Mouse (Mus musculus) hindbrain, postnatal 0 days (tissue): ENCODE data around the gene Gm20388. TPM values are rescaled to one million over a fixed set of nuclear protein-coding genes. Genes with fewer than 3 reads are reported as not detected.

Experiments used
- ATAC-seq: fragments of 200-750 bp; cut with Nextera tagmentation; 2 replicates; pipeline ENCODE4 v1.8.0; 2017; ENCODE audit warnings: mild to moderate bottlenecking, moderate TSS enrichment, moderate library complexity
- DNase-seq: peaks from one replicate; pipeline ENCODE4 v3.0.0-alpha.2; 2015; ENCODE audit warnings: low spot score
- H3K27ac ChIP-seq: fragments of 300-500 bp; sonication (generic); 2 replicates; pipeline ENCODE4 v1.5.1; 2014; ENCODE audit warnings: mild to moderate bottlenecking
- H3K27me3 ChIP-seq: fragments of 300-500 bp; sonication (generic); 2 replicates; pipeline ENCODE4 v1.6.1; 2014; ENCODE audit warnings: low read length, mixed read lengths; ENCODE audit not compliant: insufficient read depth
- H3K36me3 ChIP-seq: fragments of 300-500 bp; sonication (generic); 2 replicates; pipeline ENCODE4 v1.6.1; 2014; ENCODE audit warnings: low read length, mixed read lengths; ENCODE audit not compliant: insufficient read depth
- H3K4me1 ChIP-seq: fragments of 300-500 bp; sonication (generic); 2 replicates; pipeline ENCODE4 v1.6.1; 2014; ENCODE audit warnings: antibody characterized with exemption, low read length, mixed read lengths; ENCODE audit not compliant: insufficient read depth
- H3K4me2 ChIP-seq: fragments of 300-500 bp; sonication (generic); 2 replicates; pipeline ENCODE4 v1.6.1; 2014; ENCODE audit warnings: low read depth, mild to moderate bottlenecking, low read length, moderate library complexity, mixed read lengths
- H3K4me3 ChIP-seq: fragments of 300-500 bp; sonication (generic); 2 replicates; pipeline ENCODE4 v1.5.1; 2014; ENCODE audit warnings: low read length
- H3K9ac ChIP-seq: fragments of 300-500 bp; sonication (generic); replicated peaks from 2 replicates; pipeline ENCODE4 v1.6.1; 2014; ENCODE audit warnings: mild to moderate bottlenecking, low read length, moderate library complexity, mixed read lengths
- H3K9me3 ChIP-seq: fragments of 300-500 bp; sonication (generic); 2 replicates; pipeline ENCODE4 v1.6.1; 2016; ENCODE audit warnings: low read length, mixed read lengths
- CTCF ChIP-seq: IDR thresholded peaks from 2 replicates; pipeline ENCODE4 v1.5.1; 2016; ENCODE audit warnings: antibody characterized with exemption, control low read depth, low read depth
- WGBS: fragments of 180-500 bp; shearing (Covaris S2); extraction: QIAGEN DNeasy Blood & Tissue Kit; methylation state at CpG from one replicate; pipeline ENCODE4 v1.1.7; 2014; 5-methylcytosine and 5-hydroxymethylcytosine counted together
- polyA plus RNA-seq: library from polyadenylated mRNA; unstranded; fragments of >200 nt; fragmentation: Nextera tagmentation; extraction: Ambion mirVana; gene quantifications from 2 replicates; pipeline ENCODE4 v1.2.1, GENCODE M21; 2015
- total RNA-seq: library from RNA; depleted of rRNA; stranded (reverse); fragments of >200 nt; gene quantifications from 2 replicates; pipeline ENCODE4 v1.2.3, GENCODE M21; 2014

The Gm20388 gene
- total and polyA plus RNA-seq, 2 experiments from 2014 or later, result 71.3 TPM; not detected in 1

DNA sequence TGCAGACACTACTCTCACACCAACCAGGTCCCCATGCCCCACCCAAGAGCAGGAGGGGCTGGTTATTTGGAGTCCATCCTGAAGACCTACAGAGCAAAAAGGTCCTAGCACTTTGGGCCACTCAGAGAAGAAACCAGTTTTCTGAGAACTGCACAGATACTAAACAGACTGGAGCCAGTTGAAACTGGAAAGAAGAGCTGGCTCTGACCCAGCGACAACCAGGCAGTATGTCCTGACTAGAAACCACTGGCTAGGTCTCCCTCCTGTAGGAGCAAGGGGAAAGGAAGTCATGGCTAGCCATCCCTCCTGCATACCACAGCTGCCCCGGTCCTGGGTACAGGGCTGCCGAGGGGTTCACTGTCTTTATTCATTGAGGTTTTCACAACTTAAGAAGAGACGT, 3855.9 kb downstream of the Gm20388 start:
- DNase-seq (no peak), ATAC-seq (no peak)
- Histone ChIP-seq H3K4me3 (no peak overlapping the region), H3K36me3 (no peaks in the 10 kb centered on the region), H3K9ac (no peak overlapping the region), H3K27ac (no peak overlapping the region), H3K4me1 (peaks cover 10% of the 10 kb centered on the region; the same call in 1 of the 2 replicates), H3K27me3 (no peaks in the 10 kb centered on the region), H3K4me2 (no peak overlapping the region), H3K9me3 (no peaks in the 10 kb centered on the region)
- 92% methylated on average over 4 of the region's 4 CpGs for WGBS
- TF ChIP-seq CTCF, result no peak

DNA sequence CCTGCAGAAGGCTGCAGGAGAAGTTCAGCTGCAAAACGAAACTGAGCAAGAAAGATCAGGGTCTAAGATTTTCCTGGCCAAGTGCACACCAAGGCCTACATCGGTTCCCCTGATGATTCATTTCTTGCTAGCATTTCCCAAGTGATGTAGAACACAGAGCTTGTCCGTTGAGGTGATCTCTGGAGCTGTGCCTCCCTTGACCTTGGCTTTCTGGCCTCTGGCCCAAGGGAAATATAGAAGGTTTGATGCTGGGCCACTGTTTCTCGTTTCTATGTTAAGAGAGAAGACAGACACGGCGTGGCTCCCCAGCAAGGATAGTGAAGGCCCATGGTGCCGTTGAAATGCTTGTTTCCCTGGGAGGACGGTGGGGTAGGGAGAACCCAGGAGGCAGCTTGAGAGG, 3857.2 kb downstream of the Gm20388 start:
- no peak overlapping the region for H3K9ac ChIP-seq
- no peaks in the 10 kb centered on the region for H3K27me3 ChIP-seq
- no peak overlapping the region for H3K4me2 ChIP-seq
- no peak overlapping the region for H3K4me3 ChIP-seq
- no peak overlapping the region for H3K27ac ChIP-seq
- ATAC-seq, result no peak
- TF ChIP-seq CTCF, result no peak
- H3K4me1 ChIP-seq, result peaks cover 8% of the 10 kb centered on the region; the same call in 1 of the 2 replicates
- no peak for DNase-seq
- WGBS, result 76% methylated on average over 8 of the region's 8 CpGs
- no peaks in the 10 kb centered on the region for H3K36me3 ChIP-seq
- no peaks in the 10 kb centered on the region for H3K9me3 ChIP-seq

- Histone ChIP-seq H3K27me3 (no peaks in the 10 kb centered on the region), H3K27ac (no peak overlapping the region), H3K4me1 (no peaks in the 10 kb centered on the region), H3K9ac (no peak overlapping the region), H3K9me3 (no peaks in the 10 kb centered on the region), H3K4me3 (no peak overlapping the region), H3K4me2 (no peak overlapping the region), H3K36me3 (no peaks in the 10 kb centered on the region)
- DNase-seq (peak; percentile 84), ATAC-seq (no peak; the same call in 1 of the 2 replicates)
- TF ChIP-seq CTCF, result peak; percentile 88
- 63% methylated on average over 16 of the region's 16 CpGs for WGBS
Observed at GRCm38 (mm10) chr8:123768492-123769356, 3858.1 kb downstream of the Gm20388 start.

GRCm38 (mm10) chr8:123773468-123773867, 3862.8 kb downstream of the Gm20388 start:
- Histone ChIP-seq H3K9ac (no peak overlapping the region), H3K4me3 (no peak overlapping the region), H3K27me3 (no peaks in the 10 kb centered on the region), H3K4me2 (no peak overlapping the region), H3K4me1 (peaks cover 4% of the 10 kb centered on the region; the same call in 1 of the 2 replicates), H3K36me3 (no peaks in the 10 kb centered on the region), H3K27ac (no peak overlapping the region), H3K9me3 (no peaks in the 10 kb centered on the region)
- 81% methylated on average over 12 of the region's 12 CpGs for WGBS
- DNase-seq (no peak), ATAC-seq (no peak)
- no peak for TF ChIP-seq CTCF

DNA sequence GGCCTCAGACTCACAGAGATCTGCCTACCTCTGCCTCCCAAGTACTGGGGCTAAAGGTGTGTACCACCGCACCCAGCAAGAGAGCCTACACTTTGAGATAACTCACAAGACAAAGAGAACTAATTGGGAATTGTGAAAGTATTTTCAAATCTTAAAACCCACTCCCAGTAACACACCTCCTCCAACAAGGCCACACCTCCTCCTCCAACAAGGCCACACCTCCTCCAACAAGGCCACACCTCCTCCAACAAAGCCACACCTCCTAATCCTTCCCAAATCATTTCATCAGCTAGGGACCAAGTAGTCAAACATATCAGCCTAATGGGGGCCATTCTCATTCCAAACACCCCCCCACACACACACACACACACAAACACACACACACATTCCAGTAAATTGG, 3863.8 kb downstream of the Gm20388 start:
- Histone ChIP-seq H3K4me1 (peaks cover 4% of the 10 kb centered on the region; the same call in 1 of the 2 replicates), H3K9me3 (no peaks in the 10 kb centered on the region), H3K9ac (no peak overlapping the region), H3K27ac (no peak overlapping the region), H3K36me3 (no peaks in the 10 kb centered on the region), H3K4me2 (no peak overlapping the region), H3K4me3 (no peak overlapping the region), H3K27me3 (no peaks in the 10 kb centered on the region)
- no peak for ATAC-seq
- no peak for DNase-seq
- no peak for TF ChIP-seq CTCF
- 100% methylated on average over 1 of the region's 1 CpGs for WGBS

DNA sequence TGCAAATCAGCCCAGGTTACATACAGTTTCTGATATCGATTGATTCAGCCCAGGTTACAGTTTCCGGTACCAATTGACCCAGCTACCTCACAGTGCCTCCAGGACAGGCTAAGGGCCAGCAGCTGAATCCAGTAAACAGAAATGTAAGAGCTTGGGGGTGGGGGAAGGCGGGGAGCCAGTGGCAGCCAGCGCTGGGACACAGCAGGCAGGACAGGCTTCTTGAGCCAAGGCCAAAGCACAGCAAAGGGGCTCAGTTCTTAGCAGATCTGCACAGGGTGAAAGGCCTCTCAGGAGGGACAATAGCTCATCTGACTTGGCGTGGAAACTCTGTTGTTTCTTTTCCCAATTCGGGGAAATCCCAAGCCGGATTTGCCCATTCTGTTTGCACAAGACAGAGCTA, 3866.7 kb downstream of the Gm20388 start:
- 0 out of 2 replicates have a peak, but pooled peaks have one; percentile 38 for ATAC-seq
- Histone ChIP-seq H3K9ac (no peak overlapping the region), H3K4me3 (no peak overlapping the region), H3K27ac (0 out of 2 replicates have a peak overlapping the region, but pooled peaks have one; percentile 51), H3K4me1 (peaks cover 4% of the 10 kb centered on the region; the same call in 1 of the 2 replicates), H3K36me3 (no peaks in the 10 kb centered on the region), H3K27me3 (no peaks in the 10 kb centered on the region), H3K4me2 (no peak overlapping the region), H3K9me3 (no peaks in the 10 kb centered on the region)
- TF ChIP-seq CTCF, result no peak
- DNase-seq, result peak; percentile 43
- 37% methylated on average over 7 of the region's 7 CpGs for WGBS

- H3K27ac ChIP-seq, result no peak overlapping the region
- H3K4me2 ChIP-seq, result no peak overlapping the region
- H3K27me3 ChIP-seq, result no peaks in the 10 kb centered on the region
- WGBS, result 72% methylated on average over 3 of the region's 3 CpGs
- DNase-seq (no peak), ATAC-seq (no peak)
- no peaks in the 10 kb centered on the region for H3K36me3 ChIP-seq
- H3K9ac ChIP-seq, result no peak overlapping the region
- no peak for TF ChIP-seq CTCF
- H3K4me3 ChIP-seq, result no peak overlapping the region
- peaks cover 4% of the 10 kb centered on the region; the same call in 1 of the 2 replicates for H3K4me1 ChIP-seq
- no peaks in the 10 kb centered on the region for H3K9me3 ChIP-seq
Observed at GRCm38 (mm10) chr8:123780471-123780870, 3869.8 kb downstream of the Gm20388 start.
